Mouse (Mus musculus) MEL (cell line): ENCODE results near the gene Ing3.

Experiments used
- CHD2 ChIP-seq: IDR thresholded peaks from 2 replicates; pipeline ENCODE4 v1.6.1; 2011; ENCODE audit warnings: low read length, improper control_type of control experiment
- CTCF ChIP-seq, 3 experiments: IDR thresholded peaks in 2 of 3; conservative IDR thresholded peaks in 1 of 3; 2 replicates each; pipeline ENCODE4 v1.5.1; 2011 to 2012; ENCODE audit warnings: low read length in 3 of 3, low read depth in 2 of 3, mild to moderate bottlenecking in 2 of 3, improper control_type of control experiment in 1 of 3, inconsistent platforms in 1 of 3, mixed read lengths in 1 of 3, moderate library complexity in 1 of 3; ENCODE audit not compliant: control insufficient read depth in 1 of 3, insufficient read depth in 1 of 3, poor library complexity in 1 of 3, severe bottlenecking in 1 of 3
- POLR2A ChIP-seq, 2 experiments: IDR thresholded peaks; 2 replicates each; pipeline ENCODE4 v1.6.1; 2011 to 2012; ENCODE audit warnings: low read length in 2 of 2, mild to moderate bottlenecking in 2 of 2, control low read depth in 1 of 2, improper control_type of control experiment in 1 of 2, low read depth in 1 of 2, moderate library complexity in 1 of 2; ENCODE audit not compliant: control insufficient read depth in 1 of 2, insufficient read depth in 1 of 2, poor library complexity in 1 of 2

GRCm38 (mm10) chr6:22011546-22011945 lies 62.2 kb downstream of the Ing3 start:
- TF ChIP-seq CTCF (IDR thresholded peaks at IDR 0.05 in 2 of 3, conservative IDR thresholded peaks at IDR 0.05 in 1 of 3; ENCODE audit: control insufficient read depth in 1 of 3, insufficient read depth in 1 of 3, low read depth in 2 of 3, low read length in 3 of 3, poor library complexity in 1 of 3, severe bottlenecking in 1 of 3) (no peak), CHD2 (no peak), POLR2A (IDR thresholded peaks at IDR 0.05; ENCODE audit: control insufficient read depth in 1 of 2, insufficient read depth in 1 of 2, low read depth in 1 of 2, low read length in 2 of 2, poor library complexity in 1 of 2) (no peak)
